Mouse (Mus musculus) colon, adult 2 months (tissue): ENCODE results near the gene Sgpp1. TPM values are rescaled to one million over a fixed set of nuclear protein-coding genes. Genes with fewer than 3 reads are reported as not detected.

Experiments used
- polyA plus RNA-seq: library from polyadenylated mRNA; depleted of rRNA; stranded (reverse); fragments of >200 nt; gene quantifications from 2 replicates; pipeline ENCODE4 v1.2.3, GENCODE M21; 2012; rRNA removed

Gene Sgpp1
- 24.5 and 33.4 TPM in 2 replicates for polyA plus RNA-seq

DNA sequence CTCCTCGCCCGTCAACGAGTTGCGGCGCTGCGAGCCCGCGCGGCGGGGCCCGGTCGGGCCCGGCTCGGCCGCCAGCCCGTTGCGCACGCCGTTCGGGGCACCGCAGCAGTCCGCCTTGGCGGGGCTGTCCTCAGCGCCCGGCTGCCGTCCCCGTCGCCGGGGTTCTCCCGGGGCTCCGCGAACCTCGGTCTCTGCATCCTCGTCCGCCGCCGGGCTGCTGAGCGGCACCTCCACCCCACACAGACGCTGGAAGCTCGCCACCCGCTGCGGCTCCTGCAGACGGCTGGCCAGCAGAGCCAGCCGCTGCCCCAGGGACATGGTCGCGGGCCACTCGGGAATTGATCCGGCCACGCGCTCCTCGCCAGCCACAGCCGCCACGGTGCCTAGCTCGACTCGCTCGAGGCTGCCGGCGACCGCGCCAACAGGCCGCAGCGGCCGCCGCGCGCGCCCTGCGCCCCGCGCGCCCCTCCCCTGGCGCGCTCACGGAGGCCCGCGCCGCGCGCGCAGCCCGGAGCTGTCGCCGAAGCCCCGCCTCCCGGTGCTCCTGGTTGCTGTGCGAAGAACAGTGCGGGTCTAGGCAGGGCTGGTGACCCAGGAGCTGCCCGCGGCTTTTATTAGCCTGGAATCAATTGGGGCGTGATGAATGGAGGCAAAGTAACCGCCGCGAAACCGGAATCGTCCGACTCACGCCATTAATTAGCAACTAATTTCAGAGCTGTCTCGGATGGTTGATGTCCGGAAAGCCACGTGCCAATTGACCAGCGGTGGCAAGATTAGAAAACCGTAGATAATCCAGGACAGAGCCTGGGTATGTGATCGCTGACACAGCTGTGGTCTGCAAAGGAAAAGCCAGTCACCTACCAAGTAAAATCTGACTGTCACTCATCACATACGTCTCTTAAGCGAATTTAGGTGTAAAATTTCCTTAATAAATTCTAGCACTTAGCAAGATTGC is at the start of gene Sgpp1:
Gene Sgpp1 (minus strand): TSS at position 484 of the 955 bp plus-strand sequence.

DNA sequence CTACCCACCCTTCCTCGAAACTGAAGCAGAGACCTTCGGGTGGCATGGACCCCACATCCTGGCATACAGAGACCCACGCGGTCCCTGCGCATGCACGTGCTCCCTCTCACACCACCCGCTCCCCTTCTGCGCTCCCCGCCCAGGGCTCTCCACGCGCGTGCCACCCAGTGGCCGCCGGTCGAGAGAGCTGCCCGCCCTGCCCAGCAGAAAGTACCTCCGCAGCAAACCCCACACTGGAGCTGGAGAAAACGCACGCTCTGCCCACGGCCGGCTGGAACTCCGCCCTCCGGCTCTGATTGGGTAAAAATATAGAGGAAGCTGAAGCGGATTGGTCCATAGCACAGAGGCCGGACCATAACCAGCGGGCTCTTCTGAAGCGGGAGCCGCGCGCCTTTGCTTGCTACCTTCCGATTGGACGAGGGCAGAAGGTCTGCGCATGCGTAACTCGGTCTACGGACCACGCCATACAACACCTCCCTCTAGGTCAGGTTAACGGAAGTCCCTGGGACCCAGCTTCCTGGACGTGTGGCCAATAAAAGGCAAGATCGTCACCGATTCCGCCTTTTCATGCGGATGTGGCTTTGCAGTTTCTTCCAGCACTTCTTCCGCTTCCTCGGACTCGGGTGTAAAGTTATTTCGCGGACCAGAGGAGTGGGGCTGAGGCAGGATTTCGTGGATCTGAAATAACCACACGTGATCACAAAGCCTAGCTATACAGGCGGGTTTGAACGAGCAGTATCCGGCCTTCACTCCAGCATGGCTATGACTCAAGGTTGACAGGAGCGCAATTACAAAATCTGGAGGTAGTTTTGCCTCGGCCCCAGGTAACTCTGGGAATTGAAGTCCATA is 66.0 kb downstream of the Sgpp1 start, which contains the start of gene Wdr89:
Gene Wdr89 (minus strand): TSS at position 280 of the 849 bp plus-strand sequence.

Other genes starting within 250 kb of the Sgpp1 start
- gene Ppp2r5e, start 139.5 kb downstream of the Sgpp1 start, polyA plus RNA-seq, result 23.3 and 26.2 TPM in 2 replicates
- gene Wdr89, start 66.2 kb downstream of the Sgpp1 start, polyA plus RNA-seq, result 1.6 and 2.4 TPM in 2 replicates
- 46.4 and 52.3 TPM in 2 replicates for gene Syne2, start 82.4 kb upstream of the Sgpp1 start, polyA plus RNA-seq